Mouse (Mus musculus) limb, embryonic 14.5 days (tissue): ENCODE results near the gene Tmem182. TPM values are rescaled to one million over a fixed set of nuclear protein-coding genes. Genes with fewer than 3 reads are reported as not detected.

Source experiments
- ATAC-seq: fragments of 200-750 bp; cut with Nextera tagmentation; 2 replicates; pipeline ENCODE4 v1.8.0; 2017; ENCODE audit warnings: low read depth, moderate number of reproducible peaks, moderate TSS enrichment; ENCODE audit not compliant: low FRiP score
- DNase-seq: peaks from one replicate; pipeline ENCODE4 v3.0.0-alpha.2; 2015; ENCODE audit warnings: low spot score
- H3K27ac ChIP-seq: fragments of 300-500 bp; sonication (generic); replicated peaks from 2 replicates; pipeline ENCODE4 v1.5.1; 2014; ENCODE audit warnings: low read depth, mild to moderate bottlenecking, low read length, moderate library complexity, mixed read lengths
- H3K27me3 ChIP-seq: fragments of 300-500 bp; sonication (generic); 2 replicates; pipeline ENCODE4 v1.6.1; 2014; ENCODE audit warnings: low read length, mixed read lengths; ENCODE audit not compliant: control insufficient read depth, insufficient read depth
- H3K36me3 ChIP-seq: fragments of 300-500 bp; sonication (generic); 2 replicates; pipeline ENCODE4 v1.6.1; 2014; ENCODE audit warnings: mild to moderate bottlenecking, low read length, moderate library complexity, mixed read lengths; ENCODE audit not compliant: control insufficient read depth, insufficient read depth
- H3K4me1 ChIP-seq: fragments of 300-500 bp; sonication (generic); 2 replicates; pipeline ENCODE4 v1.6.1; 2014; ENCODE audit warnings: antibody characterized with exemption, low read length, mixed read lengths; ENCODE audit not compliant: control insufficient read depth, insufficient read depth
- H3K4me2 ChIP-seq: fragments of 300-500 bp; sonication (generic); replicated peaks from 2 replicates; pipeline ENCODE4 v1.6.1; 2014; ENCODE audit warnings: low read depth, mild to moderate bottlenecking, low read length, moderate library complexity; ENCODE audit not compliant: severe bottlenecking
- H3K4me3 ChIP-seq: fragments of 300-500 bp; sonication (generic); replicated peaks from 2 replicates; pipeline ENCODE4 v1.5.1; 2014; ENCODE audit warnings: low read length
- H3K9ac ChIP-seq: fragments of 300-500 bp; sonication (generic); 2 replicates; pipeline ENCODE4 v1.6.1; 2014; ENCODE audit warnings: mild to moderate bottlenecking, low read depth, low read length, moderate library complexity; ENCODE audit not compliant: severe bottlenecking
- H3K9me3 ChIP-seq: fragments of 300-500 bp; sonication (generic); 2 replicates; pipeline ENCODE4 v1.6.1; 2016; ENCODE audit warnings: low read length; ENCODE audit not compliant: control insufficient read depth
- POLR2A ChIP-seq: fragments of 200-500 bp; IDR thresholded peaks from 2 replicates; pipeline ENCODE4 v1.8.0; 2012; ENCODE audit warnings: inconsistent platforms, mild to moderate bottlenecking, moderate library complexity, borderline replicate concordance; ENCODE audit not compliant: insufficient read depth, insufficient read length; ENCODE audit errors: extremely low read depth
- WGBS: fragments of 180-500 bp; shearing (Covaris S2); extraction: QIAGEN DNeasy Blood & Tissue Kit; methylation state at CpG from one replicate; pipeline ENCODE4 v1.1.7; 2014; 5-methylcytosine and 5-hydroxymethylcytosine counted together
- polyA plus RNA-seq, 2 experiments: library from polyadenylated mRNA; depleted of rRNA in 1 of 2; stranded (reverse) in 1 of 2; unstranded in 1 of 2; fragments of >200 nt; fragmentation: Nextera tagmentation in 1 of 2; extraction: Ambion mirVana in 1 of 2; gene quantifications; 2 replicates each; pipeline versions ENCODE4 v1.2.1 to v1.2.3; 2012 to 2014

The Tmem182 gene
- polyA plus RNA-seq, 2 experiments = 3.4 to 5.2 TPM

DNA sequence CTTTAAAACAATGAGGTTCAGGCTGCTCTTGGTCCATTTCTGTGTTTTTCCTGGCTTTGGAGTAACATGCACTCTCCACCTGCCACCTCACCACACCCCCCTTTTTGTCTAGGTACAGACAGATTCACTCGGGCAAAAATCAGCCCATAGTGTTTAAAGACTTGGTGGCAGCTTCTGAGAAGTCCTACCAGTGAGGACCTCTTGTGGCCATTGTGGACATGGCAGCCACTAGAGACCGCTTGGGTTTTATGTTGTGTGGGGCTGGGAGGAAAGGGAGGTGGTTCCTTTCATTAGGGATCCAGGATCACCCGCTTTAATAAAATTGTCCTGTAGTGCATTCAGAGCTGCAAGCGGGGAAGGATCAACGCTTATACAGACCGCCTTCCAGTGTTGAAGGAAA, 36.8 kb upstream of the Tmem182 start:
- no peaks in the 10 kb centered on the region for H3K9me3 ChIP-seq
- peak; percentile 58 for DNase-seq
- WGBS = 36% methylated on average over 6 of the region's 6 CpGs
- no peaks in the 10 kb centered on the region for H3K4me1 ChIP-seq
- no peak overlapping the region for H3K4me2 ChIP-seq
- no peaks in the 10 kb centered on the region for H3K36me3 ChIP-seq
- no peak for ATAC-seq
- H3K9ac ChIP-seq = no peak overlapping the region
- H3K4me3 ChIP-seq = no peak overlapping the region
- H3K27me3 ChIP-seq = no peaks in the 10 kb centered on the region
- TF ChIP-seq POLR2A = no peak
- no peak overlapping the region for H3K27ac ChIP-seq

DNA sequence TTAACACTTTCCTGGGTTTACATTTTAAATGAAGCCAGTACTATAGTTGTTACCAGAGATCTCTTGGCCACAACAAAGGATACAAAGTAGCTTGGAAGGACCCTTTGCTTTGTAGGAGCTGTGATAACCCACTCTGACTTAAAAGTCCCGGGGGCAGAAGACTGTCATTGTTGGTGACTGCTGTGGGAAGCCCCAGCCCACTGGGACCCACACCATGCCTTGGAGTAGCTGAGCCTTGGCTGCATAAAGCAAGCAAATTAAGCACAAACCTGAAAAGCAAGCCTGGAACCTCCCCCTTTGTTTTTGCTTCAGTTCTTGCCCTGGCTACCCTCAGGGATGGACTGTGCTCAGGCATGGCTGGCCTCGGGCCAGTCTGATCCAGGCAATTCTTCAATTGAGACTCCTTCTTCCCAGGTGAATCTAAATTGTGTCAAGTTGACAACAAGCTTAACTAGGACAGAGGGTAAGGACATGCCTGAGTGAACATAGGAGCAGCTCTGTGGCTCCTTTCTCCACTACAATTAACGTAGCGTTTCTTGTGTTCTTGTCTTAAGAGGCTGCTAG, 36.0 kb upstream of the Tmem182 start:
- no peaks in the 10 kb centered on the region for H3K4me1 ChIP-seq
- DNase-seq = no peak
- no peak overlapping the region for H3K4me3 ChIP-seq
- H3K27ac ChIP-seq = no peak overlapping the region
- no peak for TF ChIP-seq POLR2A
- ATAC-seq = no peak
- H3K27me3 ChIP-seq = no peaks in the 10 kb centered on the region
- no peaks in the 10 kb centered on the region for H3K36me3 ChIP-seq
- H3K9ac ChIP-seq = no peak overlapping the region
- 69% methylated on average over 4 of the region's 4 CpGs for WGBS
- H3K4me2 ChIP-seq = no peak overlapping the region
- H3K9me3 ChIP-seq = no peaks in the 10 kb centered on the region

DNA sequence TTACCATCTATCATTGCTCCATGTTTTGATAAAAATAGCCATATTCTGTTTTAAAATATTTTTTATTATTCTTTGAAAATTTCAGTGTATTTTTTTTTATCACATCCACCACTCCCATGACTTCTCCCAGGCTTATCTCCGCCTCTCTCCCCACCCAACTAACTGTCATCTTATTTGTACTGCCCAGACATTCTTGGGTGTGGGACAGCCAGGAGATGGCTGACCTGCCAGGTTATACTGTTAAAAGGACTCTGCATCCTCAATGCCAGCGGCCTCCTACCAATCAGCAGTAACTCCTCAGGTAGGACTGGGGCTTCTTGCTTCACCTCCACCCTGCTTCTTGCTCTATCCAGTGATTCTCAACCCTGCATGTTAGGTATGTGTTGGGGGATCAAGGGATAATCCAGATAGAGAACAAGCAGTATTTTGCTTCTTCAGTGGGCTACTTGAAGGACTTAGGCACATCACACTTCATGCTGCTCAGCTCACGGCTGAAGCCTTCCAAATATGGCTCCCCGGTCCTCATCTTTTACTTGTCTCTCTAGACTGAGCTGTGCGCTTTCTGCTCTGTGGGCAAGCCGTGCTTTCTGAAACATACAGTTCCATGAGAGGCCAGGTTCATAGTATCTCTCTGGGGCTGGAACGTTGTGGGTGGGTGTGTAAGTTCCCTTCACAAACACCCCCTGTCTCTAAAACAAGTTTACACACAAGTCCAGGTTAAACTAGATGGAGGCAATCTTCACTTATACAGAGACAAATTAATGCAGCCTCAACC, 34.0 kb upstream of the Tmem182 start:
- no peak for DNase-seq

DNA sequence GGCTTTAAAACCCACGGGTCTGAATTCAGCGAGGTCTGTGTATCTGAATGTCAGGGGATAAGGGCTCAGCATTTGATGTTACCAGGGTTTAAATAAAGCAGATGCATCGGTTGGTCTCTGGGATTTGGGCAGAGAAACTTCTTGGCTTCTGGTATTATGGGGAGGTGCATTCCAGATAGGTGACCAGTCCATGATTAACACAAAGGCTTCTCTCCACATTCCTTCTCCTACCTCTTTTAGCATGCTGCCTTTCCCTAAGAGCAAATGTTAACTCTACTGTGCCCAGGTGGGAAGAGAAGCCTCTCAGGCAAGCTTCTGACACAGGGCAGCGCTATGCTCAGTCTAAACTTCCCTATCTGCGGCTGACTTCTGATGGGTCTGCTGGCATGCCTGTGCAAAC, 32.2 kb upstream of the Tmem182 start:
- Histone ChIP-seq H3K27me3 (no peaks in the 10 kb centered on the region), H3K4me1 (no peaks in the 10 kb centered on the region), H3K9me3 (no peaks in the 10 kb centered on the region), H3K27ac (no peak overlapping the region), H3K4me2 (no peak overlapping the region), H3K36me3 (no peaks in the 10 kb centered on the region), H3K4me3 (no peak overlapping the region), H3K9ac (no peak overlapping the region)
- 85% methylated on average over 5 of the region's 5 CpGs for WGBS
- no peak for TF ChIP-seq POLR2A
- no peak for DNase-seq
- no peak for ATAC-seq

More for the DNA sequence above, 34.0 kb upstream of the Tmem182 start:
- H3K27me3 ChIP-seq = no peaks in the 10 kb centered on the region
- no peak for TF ChIP-seq POLR2A
- ATAC-seq = no peak
- no peaks in the 10 kb centered on the region for H3K4me1 ChIP-seq
- H3K9me3 ChIP-seq = no peaks in the 10 kb centered on the region
- no peaks in the 10 kb centered on the region for H3K36me3 ChIP-seq
- no peak overlapping the region for H3K4me2 ChIP-seq
- WGBS = 90% methylated on average over 7 of the region's 7 CpGs
- H3K27ac ChIP-seq = no peak overlapping the region
- no peak overlapping the region for H3K4me3 ChIP-seq
- no peak overlapping the region for H3K9ac ChIP-seq

DNA sequence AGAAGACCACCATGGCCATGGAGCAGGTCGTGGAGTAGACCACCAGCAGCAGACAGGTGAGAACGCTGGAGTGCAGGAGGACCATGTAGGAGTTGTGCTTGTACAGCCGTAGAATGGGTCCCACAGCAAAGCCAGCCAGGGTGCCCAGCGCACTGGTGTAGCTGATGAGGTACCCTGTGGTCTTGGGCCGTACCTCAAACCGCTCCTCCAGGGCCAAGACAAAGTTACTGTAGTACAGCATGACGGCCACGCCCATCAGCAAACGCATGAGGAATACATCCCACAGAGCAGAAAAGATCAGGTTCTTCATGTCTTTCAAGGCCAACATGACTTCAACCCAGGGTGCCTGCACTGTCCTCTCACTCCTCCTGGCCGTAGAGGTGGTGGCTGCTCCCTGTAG, 31.4 kb upstream of the Tmem182 start:
- Histone ChIP-seq H3K4me3 (no peak overlapping the region), H3K9me3 (peaks cover 6% of the 10 kb centered on the region), H3K27ac (no peak overlapping the region), H3K36me3 (peaks cover 7% of the 10 kb centered on the region), H3K9ac (no peak overlapping the region), H3K4me2 (no peak overlapping the region), H3K27me3 (no peaks in the 10 kb centered on the region), H3K4me1 (no peaks in the 10 kb centered on the region)
- no peak for ATAC-seq
- TF ChIP-seq POLR2A = no peak
- DNase-seq = no peak
- 95% methylated on average over 10 of the region's 10 CpGs for WGBS
